Mouse (Mus musculus) gastrocnemius, adult 2 months (tissue): ENCODE measurements around the gene Zbtb8a. TPM values are rescaled to one million over a fixed set of nuclear protein-coding genes. Genes with fewer than 3 reads are reported as not detected.
A peak's percentile ranks its signal among the peaks of the same experiment; 100 is the strongest.
"Not testable (repeated sequence)": the region's sequence is repeated elsewhere in the genome, so short reads cannot be mapped to it uniquely, and the experiment has no call there.

Experiments
- DNase-seq: peaks from one replicate; pipeline ENCODE4 v3.0.0; 2022
- H3K27ac ChIP-seq: fragments of 200-600 bp; 2 replicates; pipeline ENCODE4 v1.8.1; 2022; ENCODE audit warnings: mild to moderate bottlenecking
- H3K4me3 ChIP-seq: fragments of 200-600 bp; 2 replicates; pipeline ENCODE4 v1.8.1; 2022; ENCODE audit warnings: mild to moderate bottlenecking, moderate library complexity
- CTCF ChIP-seq: fragments of 200-600 bp; IDR thresholded peaks from 2 replicates; pipeline ENCODE4 v1.8.1; 2022; ENCODE audit warnings: antibody characterized with exemption, mild to moderate bottlenecking, moderate library complexity
- intact Hi-C: fragments of 180-260 bp; cut with DNase I; formaldehyde crosslinking; loops from one replicate; pipeline ENCODE4 v1.15.1; 2025
- long read RNA-seq, 2 experiments: library from polyadenylated mRNA; stranded (forward); transcript quantifications; one replicate each; pipeline ENCODE4 v2.0.0; 2021
- total RNA-seq, 2 experiments: library from RNA; stranded (reverse); gene quantifications; 2 replicates each; pipeline ENCODE4 v1.2.3; 2021

Zbtb8a gene
- total RNA-seq, result 1 to 10 TPM in 1 of 2 experiments, under 1 TPM in 1; 0.61 to 1.3 TPM
- long read RNA-seq, experiment 1, result 0 reads
- long read RNA-seq, experiment 2, partial matches to known transcripts, result 0 of 1 reads
- long read RNA-seq, experiment 2, other reads (novel, unspliced or antisense), result 0 of 1 reads

GRCm38 (mm10) chr4:129377601-129378390 lies at the start of gene Zbtb8a:
TSS of gene Zbtb8a (minus strand) at chr4:129378116.
- DNase-seq, result peak; percentile 55
- Histone ChIP-seq H3K27ac (peak within 1 kb of the TSS; percentile 83), H3K4me3 (peak within 1 kb of the TSS; percentile 90)
- TF ChIP-seq CTCF, result peak; percentile 7; the same call in 1 of the 2 replicates
- intact Hi-C loops, result no loop called here

- intact Hi-C loops, result no loop called here
- no peak overlapping the region for H3K4me3 ChIP-seq
- TF ChIP-seq CTCF, result no peak
- H3K27ac ChIP-seq, result no peak overlapping the region
- no peak for DNase-seq
Observed at GRCm38 (mm10) chr4:129418321-129418720, 40.4 kb upstream of the Zbtb8a start.

GRCm38 (mm10) chr4:129416478-129416877 lies 38.6 kb upstream of the Zbtb8a start:
- no peak overlapping the region for H3K27ac ChIP-seq

GRCm38 (mm10) chr4:129415892-129416291 lies 38.0 kb upstream of the Zbtb8a start:
- H3K27ac ChIP-seq, result no peak overlapping the region

More at GRCm38 (mm10) chr4:129416478-129416877, 38.6 kb upstream of the Zbtb8a start:
- H3K4me3 ChIP-seq, result no peak overlapping the region
- intact Hi-C loops, result no loop called here
- no peak for DNase-seq
- no peak for TF ChIP-seq CTCF

GRCm38 (mm10) chr4:129410991-129411390 lies 33.1 kb upstream of the Zbtb8a start:
- no peak for DNase-seq
- no peak overlapping the region for H3K27ac ChIP-seq
- intact Hi-C loops, result no loop called here
- no peak overlapping the region for H3K4me3 ChIP-seq
- no peak for TF ChIP-seq CTCF

More at GRCm38 (mm10) chr4:129415892-129416291, 38.0 kb upstream of the Zbtb8a start:
- intact Hi-C loops, result no loop called here
- DNase-seq, result no peak
- no peak overlapping the region for H3K4me3 ChIP-seq
- TF ChIP-seq CTCF, result 0 out of 2 replicates have a peak, but pooled peaks have one; percentile 1

GRCm38 (mm10) chr4:129410532-129410931 lies 32.6 kb upstream of the Zbtb8a start:
- intact Hi-C loops, H3K27ac ChIP-seq, H3K4me3 ChIP-seq, DNase-seq: not testable (repeated sequence)

- DNase-seq, result peak; percentile 62
- H3K4me3 ChIP-seq, result peak overlapping the region; percentile 63
- intact Hi-C loops, result no loop called here
- H3K27ac ChIP-seq, result peak overlapping the region; percentile 43
- peak; percentile 51; the same call in 1 of the 2 replicates for TF ChIP-seq CTCF
Observed at GRCm38 (mm10) chr4:129406447-129406846, 28.5 kb upstream of the Zbtb8a start.

GRCm38 (mm10) chr4:129399813-129400212 lies 21.9 kb upstream of the Zbtb8a start:
- Histone ChIP-seq H3K4me3 (no peak overlapping the region), H3K27ac (no peak overlapping the region)
- intact Hi-C loops, result no loop called here
- no peak for TF ChIP-seq CTCF
- DNase-seq, result no peak

- Histone ChIP-seq H3K27ac (no peak overlapping the region), H3K4me3 (no peak overlapping the region)
- DNase-seq, result no peak
- no peak for TF ChIP-seq CTCF
- intact Hi-C loops, result no loop called here
Observed at GRCm38 (mm10) chr4:129396960-129397359, 19.0 kb upstream of the Zbtb8a start.

- H3K4me3 ChIP-seq, result no peak overlapping the region
- intact Hi-C loops, result no loop called here
- TF ChIP-seq CTCF, result no peak
Observed at GRCm38 (mm10) chr4:129394089-129394870, 16.4 kb upstream of the Zbtb8a start.

GRCm38 (mm10) chr4:129390936-129391557 lies 13.1 kb upstream of the Zbtb8a start:
- intact Hi-C loops, result no loop called here
- DNase-seq, result no peak
- Histone ChIP-seq H3K27ac (no peak overlapping the region), H3K4me3 (no peak overlapping the region)
- no peak for TF ChIP-seq CTCF

More at GRCm38 (mm10) chr4:129394089-129394870, 16.4 kb upstream of the Zbtb8a start:
- H3K27ac ChIP-seq, result no peak overlapping the region
- no peak for DNase-seq

GRCm38 (mm10) chr4:129390216-129390743 lies 12.4 kb upstream of the Zbtb8a start:
- intact Hi-C loops, result no loop called here
- no peak overlapping the region for H3K27ac ChIP-seq
- TF ChIP-seq CTCF, result no peak
- no peak for DNase-seq
- H3K4me3 ChIP-seq, result no peak overlapping the region
